Mouse (Mus musculus) forebrain, embryonic 13.5 days (tissue): Measurements from ENCODE around the gene Pa2g4. TPM values are rescaled to one million over a fixed set of nuclear protein-coding genes. Genes with fewer than 3 reads are reported as not detected.
A peak's percentile ranks its signal among the peaks of the same experiment; 100 is the strongest.

Experiments used
- ATAC-seq: fragments of 200-750 bp; cut with Nextera tagmentation; 2 replicates; pipeline ENCODE4 v1.8.0; 2017
- H3K27ac ChIP-seq: fragments of 300-500 bp; sonication (generic); 2 replicates; pipeline ENCODE4 v1.5.1; 2015; ENCODE audit warnings: inconsistent platforms, mild to moderate bottlenecking, moderate library complexity
- H3K27me3 ChIP-seq: fragments of 300-500 bp; sonication (generic); 2 replicates; pipeline ENCODE4 v1.6.1; 2015; ENCODE audit warnings: mild to moderate bottlenecking, inconsistent platforms
- H3K36me3 ChIP-seq: fragments of 300-500 bp; sonication (generic); 2 replicates; pipeline ENCODE4 v1.6.1; 2015; ENCODE audit warnings: mild to moderate bottlenecking, inconsistent platforms; ENCODE audit not compliant: poor library complexity, severe bottlenecking
- H3K4me1 ChIP-seq: fragments of 300-500 bp; sonication (generic); 2 replicates; pipeline ENCODE4 v1.6.1; 2015; ENCODE audit warnings: inconsistent platforms
- H3K4me2 ChIP-seq: fragments of 300-500 bp; sonication (generic); 2 replicates; pipeline ENCODE4 v1.6.1; 2015; ENCODE audit warnings: inconsistent platforms, mild to moderate bottlenecking, moderate library complexity
- H3K4me3 ChIP-seq: fragments of 300-500 bp; sonication (generic); 2 replicates; pipeline ENCODE4 v1.5.1; 2015; ENCODE audit warnings: mild to moderate bottlenecking, inconsistent platforms
- H3K9ac ChIP-seq: fragments of 300-500 bp; sonication (generic); 2 replicates; pipeline ENCODE4 v1.6.1; 2015; ENCODE audit warnings: mild to moderate bottlenecking, inconsistent platforms
- H3K9me3 ChIP-seq: fragments of 300-500 bp; sonication (generic); replicated peaks from 2 replicates; pipeline ENCODE4 v1.6.1; 2016; ENCODE audit warnings: inconsistent platforms
- WGBS: fragments of 180-500 bp; shearing (Covaris S2); methylation state at CpG from one replicate; pipeline ENCODE4 v1.1.7; 2015; 5-methylcytosine and 5-hydroxymethylcytosine counted together
- polyA plus RNA-seq: library from polyadenylated mRNA; unstranded; fragments of >200 nt; fragmentation: Nextera tagmentation; extraction: Ambion mirVana; gene quantifications from 2 replicates; pipeline ENCODE4 v1.2.1, GENCODE M21; 2015

The Pa2g4 gene
- polyA plus RNA-seq, 1 experiment from 2014 or later, result 173 TPM

DNA sequence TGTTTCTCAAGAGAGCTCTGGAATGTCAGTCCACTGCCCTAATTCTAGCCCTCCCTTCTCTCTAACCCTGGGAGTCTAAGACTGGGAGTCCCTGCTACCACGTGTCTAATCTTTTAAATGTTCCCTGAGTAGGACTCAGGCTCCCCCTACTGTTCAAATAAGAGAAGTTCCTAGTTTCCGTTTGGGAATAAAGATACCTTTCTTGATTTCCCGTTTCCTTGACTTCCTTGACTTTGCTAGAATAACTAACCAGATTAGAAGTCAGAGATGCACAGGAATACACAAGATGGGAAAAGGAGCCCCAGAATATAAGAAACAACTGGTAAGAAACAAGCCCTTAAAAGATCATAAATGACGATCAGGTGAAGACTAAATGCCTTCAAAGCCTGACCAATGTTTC lies 19.4 kb downstream of the Pa2g4 start:
- H3K4me1 ChIP-seq, result peaks cover 26% of the 10 kb centered on the region
- ATAC-seq, result no peak
- H3K9ac ChIP-seq, result peak overlapping the region; percentile 94
- peak overlapping the region; percentile 95; the same call in 1 of the 2 replicates for H3K27ac ChIP-seq
- peak overlapping the region; percentile 89 for H3K4me2 ChIP-seq
- peaks cover 41% of the 10 kb centered on the region for H3K36me3 ChIP-seq
- 18% methylated on average over 4 of the region's 4 CpGs for whole genome bisulfite sequencing
- no peaks in the 10 kb centered on the region for H3K9me3 ChIP-seq
- peak overlapping the region; percentile 77 for H3K4me3 ChIP-seq
- H3K27me3 ChIP-seq, result no peaks in the 10 kb centered on the region

- Histone ChIP-seq H3K9me3 (no peaks in the 10 kb centered on the region), H3K27me3 (no peaks in the 10 kb centered on the region), H3K27ac (no peak overlapping the region), H3K9ac (no peak overlapping the region), H3K36me3 (peaks cover 47% of the 10 kb centered on the region), H3K4me3 (no peak overlapping the region), H3K4me1 (peaks cover 26% of the 10 kb centered on the region), H3K4me2 (no peak overlapping the region)
- WGBS, result 93% methylated on average over 3 of the region's 3 CpGs
- no peak for ATAC-seq
These were observed 20.3 kb downstream of the Pa2g4 start for GRCm38 (mm10) chr10:128545570-128545898.

- Histone ChIP-seq H3K36me3 (peaks cover 47% of the 10 kb centered on the region), H3K4me2 (no peak overlapping the region), H3K27ac (no peak overlapping the region), H3K9me3 (no peaks in the 10 kb centered on the region), H3K9ac (no peak overlapping the region), H3K27me3 (no peaks in the 10 kb centered on the region), H3K4me1 (peaks cover 26% of the 10 kb centered on the region), H3K4me3 (no peak overlapping the region)
- no peak for ATAC-seq
- WGBS, result 95% methylated on average over 37 of the region's 37 CpGs
These were observed 20.9 kb downstream of the Pa2g4 start for GRCm38 (mm10) chr10:128544674-128545569.

GRCm38 (mm10) chr10:128544151-128544657 lies 21.6 kb downstream of the Pa2g4 start:
- Histone ChIP-seq H3K36me3 (peaks cover 47% of the 10 kb centered on the region), H3K27ac (no peak overlapping the region), H3K4me2 (no peak overlapping the region), H3K4me3 (no peak overlapping the region), H3K9me3 (no peaks in the 10 kb centered on the region), H3K27me3 (no peaks in the 10 kb centered on the region), H3K4me1 (peaks cover 26% of the 10 kb centered on the region), H3K9ac (no peak overlapping the region)
- ATAC-seq, result no peak
- WGBS, result 97% methylated on average over 15 of the region's 15 CpGs

GRCm38 (mm10) chr10:128543100-128543499 lies 22.7 kb downstream of the Pa2g4 start:
- Histone ChIP-seq H3K9me3 (no peaks in the 10 kb centered on the region), H3K27me3 (no peaks in the 10 kb centered on the region), H3K9ac (no peak overlapping the region), H3K27ac (no peak overlapping the region), H3K36me3 (peaks cover 47% of the 10 kb centered on the region), H3K4me3 (no peak overlapping the region), H3K4me2 (no peak overlapping the region), H3K4me1 (peaks cover 26% of the 10 kb centered on the region)
- no peak for ATAC-seq
- 71% methylated on average over 2 of the region's 2 CpGs for WGBS

DNA sequence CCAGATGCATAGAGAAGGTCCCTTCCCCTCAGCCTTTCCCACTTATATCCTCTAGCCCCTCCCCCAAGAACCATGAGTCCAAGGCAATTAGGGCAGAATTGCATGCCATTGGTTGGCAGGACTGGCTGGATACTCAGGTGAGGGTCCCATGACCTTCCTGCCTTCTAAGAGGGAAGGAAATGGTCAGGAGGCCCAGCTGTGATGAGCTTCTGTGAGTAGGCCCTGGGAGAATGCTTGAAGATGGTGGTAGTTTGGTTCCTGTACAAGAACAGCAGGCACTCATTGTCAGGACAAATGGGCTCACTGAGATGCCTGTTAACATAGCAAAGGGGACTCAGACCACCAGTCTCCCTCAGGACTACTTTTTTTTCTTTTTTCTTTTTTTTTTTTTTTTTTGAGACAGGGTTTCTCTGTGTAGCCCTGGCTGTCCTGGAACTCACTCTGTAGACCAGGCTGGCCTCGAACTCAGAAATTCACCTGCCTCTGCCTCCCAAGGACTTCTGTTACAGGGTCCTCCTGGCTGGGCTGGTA lies 27.4 kb downstream of the Pa2g4 start:
- H3K27me3 ChIP-seq, result no peaks in the 10 kb centered on the region
- H3K4me3 ChIP-seq, result no peak overlapping the region
- no peak overlapping the region for H3K27ac ChIP-seq
- no peak for ATAC-seq
- 80% methylated on average over 1 of the region's 1 CpGs for WGBS
- H3K9me3 ChIP-seq, result no peaks in the 10 kb centered on the region
- H3K4me1 ChIP-seq, result peaks cover 12% of the 10 kb centered on the region; the same call in 1 of the 2 replicates
- no peak overlapping the region for H3K9ac ChIP-seq
- H3K36me3 ChIP-seq, result peaks cover 24% of the 10 kb centered on the region
- H3K4me2 ChIP-seq, result no peak overlapping the region

GRCm38 (mm10) chr10:128536266-128536940 lies 29.4 kb downstream of the Pa2g4 start:
- peaks cover 6% of the 10 kb centered on the region; the same call in 1 of the 2 replicates for H3K36me3 ChIP-seq
- H3K9me3 ChIP-seq, result no peaks in the 10 kb centered on the region
- H3K9ac ChIP-seq, result no peak overlapping the region
- 0 out of 2 replicates have a peak, but pooled peaks cover 5% of the 10 kb centered on the region for H3K4me1 ChIP-seq
- 17% methylated on average over 18 of the region's 18 CpGs for WGBS
- peak; percentile 87 for ATAC-seq
- H3K27me3 ChIP-seq, result no peaks in the 10 kb centered on the region
- H3K4me3 ChIP-seq, result no peak overlapping the region
- H3K4me2 ChIP-seq, result peak overlapping the region; percentile 41
- 0 out of 2 replicates have a peak overlapping the region, but pooled peaks have one; percentile 10 for H3K27ac ChIP-seq

- H3K27ac ChIP-seq, result no peak overlapping the region
- H3K4me3 ChIP-seq, result no peak overlapping the region
- H3K9ac ChIP-seq, result no peak overlapping the region
- 0 out of 2 replicates have a peak, but pooled peaks cover 5% of the 10 kb centered on the region for H3K4me1 ChIP-seq
- no peaks in the 10 kb centered on the region for H3K9me3 ChIP-seq
- peak overlapping the region; percentile 41 for H3K4me2 ChIP-seq
- no peaks in the 10 kb centered on the region for H3K36me3 ChIP-seq
- H3K27me3 ChIP-seq, result no peaks in the 10 kb centered on the region
- WGBS, result 69% methylated on average over 4 of the region's 4 CpGs
- ATAC-seq, result no peak; the same call in 1 of the 2 replicates
These were observed 30.0 kb downstream of the Pa2g4 start for GRCm38 (mm10) chr10:128535624-128536265.

- H3K36me3 ChIP-seq, result no peaks in the 10 kb centered on the region
- 72% methylated on average over 2 of the region's 2 CpGs for WGBS
- no peaks in the 10 kb centered on the region for H3K27me3 ChIP-seq
- H3K4me3 ChIP-seq, result no peak overlapping the region
- no peaks in the 10 kb centered on the region for H3K9me3 ChIP-seq
- H3K4me1 ChIP-seq, result 0 out of 2 replicates have a peak, but pooled peaks cover 5% of the 10 kb centered on the region
- no peak overlapping the region for H3K9ac ChIP-seq
- H3K4me2 ChIP-seq, result no peak overlapping the region
- no peak overlapping the region for H3K27ac ChIP-seq
- no peak for ATAC-seq
These were observed 30.6 kb downstream of the Pa2g4 start for GRCm38 (mm10) chr10:128535206-128535605.

- peaks cover 53% of the 10 kb centered on the region for H3K27me3 ChIP-seq
- peak overlapping the region; percentile 98 for H3K4me2 ChIP-seq
- H3K27ac ChIP-seq, result no peak overlapping the region
- peaks cover 24% of the 10 kb centered on the region for H3K4me1 ChIP-seq
- H3K4me3 ChIP-seq, result peak overlapping the region; percentile 64
- no peaks in the 10 kb centered on the region for H3K9me3 ChIP-seq
- peak overlapping the region; percentile 22; the same call in 1 of the 2 replicates for H3K9ac ChIP-seq
- no peaks in the 10 kb centered on the region for H3K36me3 ChIP-seq
- 31% methylated on average over 28 of the region's 28 CpGs for WGBS
- ATAC-seq, result peak; percentile 17; the same call in 1 of the 2 replicates
These were observed 39.1 kb downstream of the Pa2g4 start for GRCm38 (mm10) chr10:128526366-128527356.
